Mouse (Mus musculus): ENCODE results near the gene Kank1. TPM values are rescaled to one million over a fixed set of nuclear protein-coding genes. Genes with fewer than 3 reads are reported as not detected.

Gene Kank1
- polyA plus RNA-seq, 1 experiment from 2014 or later: 2.4 TPM

Other genes with a start within 250 kb of the Kank1 start
- gene Dock8, start 237.4 kb upstream of the Kank1 start, polyA plus RNA-seq (2014; fragmentation: Nextera tagmentation; extraction: Ambion mirVana): 0.55 and 1.5 TPM in 2 replicates